ENCODE assay signal across 19 mouse cellular contexts in the genomic region with DNA sequence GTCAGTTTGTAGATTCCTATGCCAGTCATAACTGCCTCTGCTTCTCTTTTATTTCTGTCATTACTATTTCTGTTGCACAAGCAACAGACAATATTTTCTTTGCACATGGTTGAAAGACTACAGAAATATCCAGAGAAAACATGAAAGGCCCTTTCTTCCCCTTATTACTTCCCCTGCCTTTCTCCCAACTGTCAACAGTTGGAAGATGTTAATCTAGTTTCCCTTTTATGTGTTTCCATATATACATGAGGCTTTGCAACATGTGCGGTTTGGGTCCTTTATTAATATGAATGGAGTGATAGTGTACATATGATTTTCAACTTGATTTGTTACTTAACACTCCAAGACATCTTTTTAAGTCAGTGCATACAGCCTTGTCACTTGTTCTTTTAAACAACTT.
"Had no signal": no experiment of that assay in that cellular context is flagged by ENCODE, and none has a peak within 500 bp of the region (broad histone marks: within the 10 kb centered on the region; RNA-seq: fewer than 3 reads in every experiment).

No protein-coding gene starts in this region.

- H3K36me3 ChIP-seq: intestine, embryonic 15.5 days; limb, embryonic 12.5 days; limb, embryonic 15.5 days had no signal

- H3K9me3 ChIP-seq: intestine, embryonic 15.5 days; limb, embryonic 12.5 days; limb, embryonic 15.5 days had no signal

- H3K4me3 ChIP-seq: intestine, embryonic 15.5 days; layer of hippocampus, adult 2 months; left cerebral cortex, adult 2 months; limb, embryonic 12.5 days; limb, embryonic 15.5 days had no signal

- H3K4me1 ChIP-seq: intestine, embryonic 15.5 days; limb, embryonic 12.5 days; limb, embryonic 15.5 days had no signal

- H3K27me3 ChIP-seq: intestine, embryonic 15.5 days had no signal

- DNase-seq: kidney, adult 11 months; kidney, adult 9 months; kidney, postnatal 25 days; layer of hippocampus, adult 9-11 months; left cerebral cortex, postnatal 4 days; liver, postnatal 0 days; midbrain, embryonic 14.5 days; thymus, adult 18-20 months; thymus, postnatal 36 days had no signal

- ATAC-seq: intestine, embryonic 15.5 days; liver, postnatal 0 days; lung, postnatal 0 days had no signal

- H3K27ac ChIP-seq: intestine, embryonic 15.5 days; layer of hippocampus, adult 2 months; left cerebral cortex, adult 2 months; limb, embryonic 12.5 days; limb, embryonic 15.5 days; liver, embryonic 14.5 days; macrophage had no signal

- H3K4me2 ChIP-seq: intestine, embryonic 15.5 days; limb, embryonic 12.5 days; limb, embryonic 15.5 days; liver, embryonic 11.5 days; midbrain, embryonic 11.5 days had no signal

- H3K9ac ChIP-seq: intestine, embryonic 15.5 days; limb, embryonic 12.5 days; limb, embryonic 15.5 days; liver, embryonic 14.5 days; liver, postnatal 0 days had no signal
